Mouse (Mus musculus): Measurements from ENCODE around the gene Fndc4.
A peak's percentile ranks its signal among the peaks of the same experiment; 100 is the strongest.

Gene Fndc4

GRCm38 (mm10) chr5:31295606-31296141 lies at the start of gene Fndc4:
Gene Fndc4 (minus strand): TSS chr5:31296080.
- no peak for DNase-seq

- peak; percentile 13 to 21 for DNase-seq
Observed at GRCm38 (mm10) chr5:31328255-31328654, 32.4 kb upstream of the Fndc4 start.

- DNase-seq: peak; percentile 13 to 18
Observed at GRCm38 (mm10) chr5:31326850-31327249, 31.0 kb upstream of the Fndc4 start.

- DNase-seq: no peak
Observed at GRCm38 (mm10) chr5:31324085-31324484, 28.2 kb upstream of the Fndc4 start.

GRCm38 (mm10) chr5:31322776-31323175 lies 26.9 kb upstream of the Fndc4 start:
- DNase-seq: no peak

- DNase-seq: peak; percentile 32 to 50
Observed at GRCm38 (mm10) chr5:31312806-31313205, 16.9 kb upstream of the Fndc4 start.

- DNase-seq: no peak
Observed at GRCm38 (mm10) chr5:31303093-31303492, 7.2 kb upstream of the Fndc4 start.

GRCm38 (mm10) chr5:31301866-31302265 lies 6.0 kb upstream of the Fndc4 start:
- DNase-seq: no peak

- DNase-seq: no peak
Observed at GRCm38 (mm10) chr5:31298486-31298885, 2.6 kb upstream of the Fndc4 start.

- no peak for DNase-seq
Observed at GRCm38 (mm10) chr5:31297981-31298380, 2.1 kb upstream of the Fndc4 start.

GRCm38 (mm10) chr5:31297047-31297757 lies 1.3 kb upstream of the Fndc4 start, which contains the start of gene Gckr:
Gene Gckr (plus strand): TSS chr5:31297443.
- no peak for DNase-seq

- no peak for DNase-seq
Observed at GRCm38 (mm10) chr5:31294964-31295605, 795 bp downstream of the Fndc4 start.

- no peak for DNase-seq
Observed at GRCm38 (mm10) chr5:31291361-31291688, 4.6 kb downstream of the Fndc4 start.

- peak; percentile 91 to 96 for DNase-seq
Observed at GRCm38 (mm10) chr5:31290521-31291360, 5.1 kb downstream of the Fndc4 start, which contains the start of gene Ift172. Gene Ift172 (minus strand): TSS chr5:31291116.

GRCm38 (mm10) chr5:31289626-31290230 lies 6.2 kb downstream of the Fndc4 start:
- no peak for DNase-seq

GRCm38 (mm10) chr5:31288655-31289054 lies 7.2 kb downstream of the Fndc4 start:
- no peak for DNase-seq

- DNase-seq: no peak
Observed at GRCm38 (mm10) chr5:31288225-31288624, 7.7 kb downstream of the Fndc4 start.

- peak in 1 of 2 experiments; percentile 7 for DNase-seq
Observed at GRCm38 (mm10) chr5:31279245-31279988, 16.5 kb downstream of the Fndc4 start.

GRCm38 (mm10) chr5:31273018-31273417 lies 22.9 kb downstream of the Fndc4 start:
- DNase-seq: no peak

GRCm38 (mm10) chr5:31267686-31268085 lies 28.2 kb downstream of the Fndc4 start:
- no peak for DNase-seq

- DNase-seq: no peak
Observed at GRCm38 (mm10) chr5:31266101-31266500, 29.8 kb downstream of the Fndc4 start.

- no peak for DNase-seq
Observed at GRCm38 (mm10) chr5:31257616-31258015, 38.3 kb downstream of the Fndc4 start.
